8 mouse cellular contexts compared by ENCODE assay signal in genomic region chr17:27133551-27134141, GRCm38 (mm10). TPM values are rescaled to one million over a fixed set of nuclear protein-coding genes. Genes with fewer than 3 reads are reported as not detected.
DNase-seq lines count a peak whose midpoint lies in the region; ATAC-seq and TF ChIP-seq lines count a peak whose summit lies in the region.

Gene Uqcc2 (minus strand): TSS chr17:27133916.

- H3K27ac ChIP-seq in forebrain, embryonic 12.5 days = peak within 1 kb of the TSS; percentile 74
- H3K27ac ChIP-seq in heart, postnatal 0 days (ENCODE audit: low read depth) = peak within 1 kb of the TSS; percentile 78
- H3K27ac ChIP-seq in liver, embryonic 16.5 days (ENCODE audit: low read length) = peak within 1 kb of the TSS; percentile 78
- H3K27ac ChIP-seq in neural tube, embryonic 13.5 days (replicated peaks) = peak within 1 kb of the TSS; percentile 89
- peak within 1 kb of the TSS; percentile 93 for H3K27ac ChIP-seq in testis, adult 2 months (ENCODE audit: control insufficient read depth, insufficient read depth, low read depth, low read length)

- H3K4me3 ChIP-seq in E14TG2a.4 (replicated peaks; ENCODE audit: low read length) = peak within 1 kb of the TSS; percentile 88
- peak within 1 kb of the TSS; percentile 59 for H3K4me3 ChIP-seq in forebrain, embryonic 12.5 days (replicated peaks)
- peak within 1 kb of the TSS; percentile 79 for H3K4me3 ChIP-seq in heart, postnatal 0 days (ENCODE audit: low read depth, low read length)
- H3K4me3 ChIP-seq in liver, embryonic 16.5 days (ENCODE audit: low read depth, low read length) = peak within 1 kb of the TSS; percentile 87
- peak within 1 kb of the TSS; percentile 59 for H3K4me3 ChIP-seq in neural tube, embryonic 13.5 days
- peak within 1 kb of the TSS; percentile 89 for H3K4me3 ChIP-seq in testis, adult 2 months (ENCODE audit: control insufficient read depth, low read depth, low read length)

- peak; percentile 95 for DNase-seq in c-Kit-positive CD71-positive TER-119-positive erythroid progenitor cells, embryonic 14.5 days (ENCODE audit: low spot score)
- peak; percentile 96 for DNase-seq in heart, postnatal 0 days (ENCODE audit: low spot score)
- peak; percentile 98 to 99 for DNase-seq in kidney, postnatal 4 days

- TF ChIP-seq POLR2A in testis, adult 2 months (IDR thresholded peaks at IDR 0.05; ENCODE audit: control insufficient read depth, low read depth, low read length) = peak; percentile 96

- peaks cover 59% of the 10 kb centered on the region for H3K4me1 ChIP-seq in E14TG2a.4 (replicated peaks; ENCODE audit: low read depth, low read length)
- peaks cover 53% of the 10 kb centered on the region for H3K4me1 ChIP-seq in forebrain, embryonic 12.5 days
- 0 out of 2 replicates have a peak, but pooled peaks cover 5% of the 10 kb centered on the region for H3K4me1 ChIP-seq in heart, postnatal 0 days (ENCODE audit: control insufficient read depth, insufficient read depth)
- peaks cover 42% of the 10 kb centered on the region for H3K4me1 ChIP-seq in liver, embryonic 16.5 days (ENCODE audit: control insufficient read depth, low read depth, low read length)
- peaks cover 65% of the 10 kb centered on the region for H3K4me1 ChIP-seq in neural tube, embryonic 13.5 days (replicated peaks)
- peaks cover 18% of the 10 kb centered on the region for H3K4me1 ChIP-seq in testis, adult 2 months (ENCODE audit: control insufficient read depth, insufficient read depth, low read length)

- H3K9me3 ChIP-seq in E14TG2a.4 (ENCODE audit: low read length) = no peaks in the 10 kb centered on the region
- no peaks in the 10 kb centered on the region for H3K9me3 ChIP-seq in forebrain, embryonic 12.5 days
- H3K9me3 ChIP-seq in heart, postnatal 0 days (replicated peaks; ENCODE audit: control insufficient read depth, low read length) = no peaks in the 10 kb centered on the region
- no peaks in the 10 kb centered on the region for H3K9me3 ChIP-seq in liver, embryonic 16.5 days (replicated peaks; ENCODE audit: control insufficient read depth, low read length)
- no peaks in the 10 kb centered on the region for H3K9me3 ChIP-seq in neural tube, embryonic 13.5 days

- TF ChIP-seq EP300 in heart, postnatal 0 days (IDR thresholded peaks at IDR 0.05; ENCODE audit: low read depth) = no peak

- peaks cover 37% of the 10 kb centered on the region for H3K36me3 ChIP-seq in E14TG2a.4 (ENCODE audit: insufficient read depth, low read length)
- H3K36me3 ChIP-seq in forebrain, embryonic 12.5 days (replicated peaks) = 0 out of 2 replicates have a peak, but pooled peaks cover 3% of the 10 kb centered on the region
- no peaks in the 10 kb centered on the region for H3K36me3 ChIP-seq in heart, postnatal 0 days (replicated peaks; ENCODE audit: control insufficient read depth, insufficient read depth, low read length)
- H3K36me3 ChIP-seq in liver, embryonic 16.5 days (ENCODE audit: control insufficient read depth, insufficient read depth) = no peaks in the 10 kb centered on the region
- H3K36me3 ChIP-seq in neural tube, embryonic 13.5 days = no peaks in the 10 kb centered on the region
- H3K36me3 ChIP-seq in testis, adult 2 months (ENCODE audit: control insufficient read depth, insufficient read depth, low read length) = no peaks in the 10 kb centered on the region

- H3K9ac ChIP-seq in forebrain, embryonic 12.5 days = peak within 1 kb of the TSS; percentile 71
- peak within 1 kb of the TSS; percentile 54 for H3K9ac ChIP-seq in heart, postnatal 0 days (replicated peaks; ENCODE audit: low read depth, low read length)
- peak within 1 kb of the TSS; percentile 70 for H3K9ac ChIP-seq in liver, embryonic 16.5 days (ENCODE audit: low read depth, low read length)
- H3K9ac ChIP-seq in neural tube, embryonic 13.5 days = peak within 1 kb of the TSS; percentile 77

- peak within 1 kb of the TSS; percentile 48 for H3K4me2 ChIP-seq in forebrain, embryonic 12.5 days
- peak within 1 kb of the TSS; percentile 62 for H3K4me2 ChIP-seq in heart, postnatal 0 days (ENCODE audit: low read depth, low read length)
- peak within 1 kb of the TSS; percentile 83 for H3K4me2 ChIP-seq in liver, embryonic 16.5 days (ENCODE audit: low read depth, low read length)
- peak within 1 kb of the TSS; percentile 55 for H3K4me2 ChIP-seq in neural tube, embryonic 13.5 days

- WGBS in forebrain, embryonic 12.5 days = under 1% methylated on average over 46 of the region's 46 CpGs
- under 1% methylated on average over 46 of the region's 46 CpGs for WGBS in heart, postnatal 0 days
- under 1% methylated on average over 46 of the region's 46 CpGs for WGBS in liver, embryonic 16.5 days (ENCODE audit: insufficient replicate concordance)
- under 1% methylated on average over 46 of the region's 46 CpGs for WGBS in neural tube, embryonic 13.5 days

- no peak for TF ChIP-seq CTCF in E14TG2a.4 (conservative IDR thresholded peaks at IDR 0.05; ENCODE audit: low read length)
- TF ChIP-seq CTCF in heart, postnatal 0 days (IDR thresholded peaks at IDR 0.05; ENCODE audit: low read depth) = peak; percentile 87
- TF ChIP-seq CTCF in testis, adult 2 months (IDR thresholded peaks at IDR 0.05; ENCODE audit: control insufficient read depth, insufficient read depth, insufficient replicate concordance, low read depth, low read length) = peak; percentile 66; the same call in 1 of the 2 replicates

- H3K27me3 ChIP-seq in E14TG2a.4 (ENCODE audit: insufficient read depth, low read length) = peaks cover 25% of the 10 kb centered on the region; the same call in 1 of the 2 replicates
- H3K27me3 ChIP-seq in forebrain, embryonic 12.5 days = peaks cover 14% of the 10 kb centered on the region; the same call in 1 of the 2 replicates
- H3K27me3 ChIP-seq in heart, postnatal 0 days (ENCODE audit: control insufficient read depth, insufficient read depth, low read length) = no peaks in the 10 kb centered on the region
- H3K27me3 ChIP-seq in liver, embryonic 16.5 days (ENCODE audit: control insufficient read depth, insufficient read depth, low read depth, low read length) = no peaks in the 10 kb centered on the region
- no peaks in the 10 kb centered on the region for H3K27me3 ChIP-seq in neural tube, embryonic 13.5 days
- H3K27me3 ChIP-seq in testis, adult 2 months (ENCODE audit: control insufficient read depth, insufficient read depth, low read length) = no peaks in the 10 kb centered on the region

- peak; percentile 94 for ATAC-seq in forebrain, embryonic 12.5 days (ENCODE audit: low FRiP score)
- ATAC-seq in heart, postnatal 0 days (ENCODE audit: insufficient read depth, low read depth) = peak; percentile 98
- peak; percentile 96 for ATAC-seq in liver, embryonic 16.5 days (ENCODE audit: low read depth)
- peak; percentile 89 for ATAC-seq in neural tube, embryonic 13.5 days (ENCODE audit: low read depth)

RNA-seq across cellular contexts. Expression of gene Uqcc2, which starts in this region (rescaled TPM):
- polyA plus RNA-seq in forebrain, embryonic 12.5 days (2016; fragmentation: Nextera tagmentation; extraction: Ambion mirVana) = 274 and 306 TPM in 2 replicates
- 301 and 397 TPM in 2 replicates for total RNA-seq in heart, postnatal 0 days (2014; rRNA removed; ENCODE audit: low replicate concordance)
- 419 and 436 TPM in 2 replicates for polyA plus RNA-seq in heart, postnatal 0 days (2015; fragmentation: Nextera tagmentation; extraction: Ambion mirVana)
- polyA plus RNA-seq in liver, embryonic 16.5 days (2015; fragmentation: Nextera tagmentation; extraction: Ambion mirVana) = 130 and 141 TPM in 2 replicates
- polyA plus RNA-seq in neural tube, embryonic 13.5 days (2015; fragmentation: Nextera tagmentation; extraction: Ambion mirVana) = 292 and 313 TPM in 2 replicates
- polyA plus RNA-seq in testis, adult 2 months (2012; rRNA removed) = 1,024 and 1,028 TPM in 2 replicates

Comparison
In these comparisons a context has a peak if more than half of its experiments do, and no peak if none do; other contexts are left out.
1. Peak in every context shown above with its lines: DNase-seq, ATAC-seq, H3K4me3 ChIP-seq and H3K27ac ChIP-seq.